Mouse (Mus musculus) liver, adult 2 months (tissue): Measurements from ENCODE around the gene Inppl1.

Experiments
- CTCF ChIP-seq: fragments of 200-500 bp; IDR thresholded peaks from 2 replicates; pipeline ENCODE4 v1.5.1; 2011; ENCODE audit warnings: low read depth, low read length, control low read depth
- POLR2A ChIP-seq: fragments of 200-500 bp; IDR thresholded peaks from 2 replicates; pipeline ENCODE4 v1.6.1; 2011; ENCODE audit warnings: low read length, control low read depth; ENCODE audit not compliant: insufficient read depth; ENCODE audit errors: extremely low read depth

GRCm38 (mm10) chr7:101853816-101854215 lies 15.8 kb upstream of the Inppl1 start:
- TF ChIP-seq CTCF (no peak), POLR2A (no peak)
